Mouse (Mus musculus): ENCODE data around the gene Cds1. TPM values are rescaled to one million over a fixed set of nuclear protein-coding genes. Genes with fewer than 3 reads are reported as not detected.

Gene Cds1
- total RNA-seq (2021): 1 to 10 TPM; 2.2 to 3.8 TPM

GRCm38 (mm10) chr5:101764554-101765347 lies at the start of gene Cds1:
Gene Cds1 (plus strand): TSS chr5:101765130.
- DNase-seq: peak; percentile 71

- DNase-seq: no peak
Observed at GRCm38 (mm10) chr5:101724216-101724615, 40.7 kb upstream of the Cds1 start.

GRCm38 (mm10) chr5:101724756-101725155 lies 40.2 kb upstream of the Cds1 start:
- no peak for DNase-seq

- DNase-seq: no peak
Observed at GRCm38 (mm10) chr5:101725703-101726102, 39.2 kb upstream of the Cds1 start.

- no peak for DNase-seq
Observed at GRCm38 (mm10) chr5:101726371-101726770, 38.6 kb upstream of the Cds1 start.

- DNase-seq: no peak
Observed at GRCm38 (mm10) chr5:101728304-101728905, 36.5 kb upstream of the Cds1 start.

- DNase-seq: no peak
Observed at GRCm38 (mm10) chr5:101737341-101737740, 27.6 kb upstream of the Cds1 start.

- no peak for DNase-seq
Observed at GRCm38 (mm10) chr5:101740471-101741223, 24.3 kb upstream of the Cds1 start.

GRCm38 (mm10) chr5:101741224-101741591 lies 23.7 kb upstream of the Cds1 start:
- no peak for DNase-seq

GRCm38 (mm10) chr5:101742014-101742413 lies 22.9 kb upstream of the Cds1 start:
- no peak for DNase-seq

- DNase-seq: no peak
Observed at GRCm38 (mm10) chr5:101742425-101742824, 22.5 kb upstream of the Cds1 start.

GRCm38 (mm10) chr5:101744886-101745285 lies 20.0 kb upstream of the Cds1 start:
- no peak for DNase-seq

GRCm38 (mm10) chr5:101753680-101754079 lies 11.2 kb upstream of the Cds1 start:
- DNase-seq: no peak

GRCm38 (mm10) chr5:101757669-101758068 lies 7.3 kb upstream of the Cds1 start:
- DNase-seq: no peak

- no peak for DNase-seq
Observed at GRCm38 (mm10) chr5:101761685-101762084, 3.2 kb upstream of the Cds1 start.

- no peak for DNase-seq
Observed at GRCm38 (mm10) chr5:101763571-101763970, 1.4 kb upstream of the Cds1 start.

GRCm38 (mm10) chr5:101765390-101765901 lies 516 bp downstream of the Cds1 start:
- peak; percentile 26 for DNase-seq

- no peak for DNase-seq
Observed at GRCm38 (mm10) chr5:101766248-101766647, 1.3 kb downstream of the Cds1 start.

GRCm38 (mm10) chr5:101767086-101767485 lies 2.2 kb downstream of the Cds1 start:
- DNase-seq: no peak

- no peak for DNase-seq
Observed at GRCm38 (mm10) chr5:101767486-101767885, 2.6 kb downstream of the Cds1 start.

GRCm38 (mm10) chr5:101768558-101768957 lies 3.6 kb downstream of the Cds1 start:
- DNase-seq: peak; percentile 3

GRCm38 (mm10) chr5:101772621-101773020 lies 7.7 kb downstream of the Cds1 start:
- DNase-seq: peak; percentile 6

- no peak for DNase-seq
Observed at GRCm38 (mm10) chr5:101775262-101775661, 10.3 kb downstream of the Cds1 start.

All from heart, postnatal 4 days (tissue).